Mouse (Mus musculus): ENCODE data around the gene Whrn. TPM values are rescaled to one million over a fixed set of nuclear protein-coding genes. Genes with fewer than 3 reads are reported as not detected.

The Whrn gene
- polyA plus RNA-seq, 1 experiment: 28.9 TPM

DNA sequence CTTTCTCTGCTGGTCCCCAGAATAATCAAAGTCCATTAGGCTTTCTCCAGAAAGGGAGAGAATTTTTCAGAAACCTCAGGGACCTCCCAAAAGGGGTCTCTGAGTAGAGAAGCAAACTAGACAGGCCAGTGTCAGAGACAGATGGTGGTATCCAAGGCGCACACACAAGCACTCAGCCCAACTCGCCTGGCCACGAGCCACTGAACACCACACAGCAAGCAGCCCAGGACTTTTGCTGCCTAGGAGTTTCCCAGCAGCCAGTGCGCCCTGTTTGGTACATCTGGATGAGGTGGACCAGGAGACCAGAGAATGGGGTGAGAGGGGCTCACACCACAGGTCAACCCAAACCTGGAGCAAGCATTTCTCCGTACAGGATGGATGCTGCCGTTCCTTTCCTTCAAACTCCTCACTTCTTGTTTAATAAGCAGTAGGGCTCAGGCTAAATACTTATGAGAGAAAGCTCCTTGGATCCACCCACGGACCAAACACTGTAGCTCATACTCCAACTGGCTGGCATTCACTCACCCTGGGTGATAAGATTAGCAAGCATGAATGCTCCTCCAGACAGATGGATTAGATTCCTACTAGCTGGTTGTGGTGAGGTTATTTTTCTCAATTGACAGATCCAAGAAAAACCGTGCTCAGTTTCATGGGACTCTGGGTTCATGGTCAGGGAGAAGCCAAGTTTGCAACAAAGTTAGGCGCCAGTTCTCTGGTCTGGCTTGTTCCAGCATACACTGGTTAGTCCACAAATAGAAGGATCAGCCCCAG, 2.3 kb downstream of the Whrn start:
- Histone ChIP-seq H3K36me3 (ENCODE audit: control insufficient read depth, insufficient read depth) (no peaks in the 10 kb centered on the region), H3K79me2 (ENCODE audit: control insufficient read depth, insufficient read depth) (peaks cover 40% of the 10 kb centered on the region), H3K4me3 (ENCODE audit: insufficient read depth, poor library complexity, severe bottlenecking) (no peak overlapping the region), H3ac (ENCODE audit: control insufficient read depth, insufficient read length, low read depth) (peak overlapping the region; percentile 7), H3K79me3 (ENCODE audit: low read depth) (peaks cover 8% of the 10 kb centered on the region), H3K27me3 (ENCODE audit: control insufficient read depth, insufficient read depth, insufficient read length) (no peaks in the 10 kb centered on the region)
- no peak for TF ChIP-seq FOSL1 (IDR thresholded peaks at IDR 0.05; ENCODE audit: insufficient read depth, low read length, poor library complexity, severe bottlenecking)
- TF ChIP-seq CTCF (IDR thresholded peaks at IDR 0.05; ENCODE audit: control insufficient read depth, insufficient read depth, insufficient read length): no peak
- TF ChIP-seq CEBPB (IDR thresholded peaks at IDR 0.05; ENCODE audit: low read depth): no peak
- TF ChIP-seq MYOD1 (IDR thresholded peaks at IDR 0.05; ENCODE audit: control insufficient read depth, insufficient read length, low read depth): no peak
- no peak for TF ChIP-seq MAX (IDR thresholded peaks at IDR 0.05)
- no peak for TF ChIP-seq USF1 (IDR thresholded peaks at IDR 0.05; ENCODE audit: low read depth)
- no peak for TF ChIP-seq MYOG (IDR thresholded peaks at IDR 0.05; ENCODE audit: control insufficient read depth, extremely low read depth, insufficient read length)

DNA sequence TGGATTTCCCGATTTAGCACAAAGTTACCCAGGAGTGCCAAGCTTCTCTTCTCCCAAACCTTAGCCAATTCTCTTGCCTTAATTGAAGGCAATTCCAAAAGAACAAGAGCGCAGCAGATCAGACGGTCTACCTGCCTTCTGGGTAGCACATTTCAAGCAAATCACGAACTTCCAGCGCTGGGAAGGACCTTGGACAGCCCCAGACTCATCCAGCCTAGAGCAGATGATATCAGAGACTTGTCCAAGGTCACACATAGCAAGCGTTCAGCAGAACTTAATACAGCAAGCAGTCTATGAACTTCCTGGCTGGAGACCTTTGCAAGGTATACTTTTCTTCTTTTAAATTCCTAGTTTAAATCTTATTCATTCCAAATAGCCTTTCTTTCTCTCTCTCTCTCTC, 4.3 kb downstream of the Whrn start:
- H3ac ChIP-seq (ENCODE audit: control insufficient read depth, insufficient read length, low read depth): no peak overlapping the region
- H3K79me3 ChIP-seq (ENCODE audit: low read depth): peaks cover 8% of the 10 kb centered on the region
- H3K27me3 ChIP-seq (ENCODE audit: control insufficient read depth, insufficient read depth, insufficient read length): no peaks in the 10 kb centered on the region
- no peak overlapping the region for H3K4me3 ChIP-seq (ENCODE audit: insufficient read depth, poor library complexity, severe bottlenecking)
- peaks cover 59% of the 10 kb centered on the region for H3K79me2 ChIP-seq (ENCODE audit: control insufficient read depth, insufficient read depth)
- no peak for TF ChIP-seq MAX (IDR thresholded peaks at IDR 0.05)
- no peak for TF ChIP-seq MYOG (IDR thresholded peaks at IDR 0.05; ENCODE audit: control insufficient read depth, extremely low read depth, insufficient read length)
- TF ChIP-seq MYOD1 (IDR thresholded peaks at IDR 0.05; ENCODE audit: control insufficient read depth, insufficient read length, low read depth): no peak
- TF ChIP-seq USF1 (IDR thresholded peaks at IDR 0.05; ENCODE audit: low read depth): no peak
- no peak for TF ChIP-seq FOSL1 (IDR thresholded peaks at IDR 0.05; ENCODE audit: insufficient read depth, low read length, poor library complexity, severe bottlenecking)
- no peak for TF ChIP-seq CTCF (IDR thresholded peaks at IDR 0.05; ENCODE audit: control insufficient read depth, insufficient read depth, insufficient read length)
- no peak for TF ChIP-seq CEBPB (IDR thresholded peaks at IDR 0.05; ENCODE audit: low read depth)
- no peaks in the 10 kb centered on the region for H3K36me3 ChIP-seq (ENCODE audit: control insufficient read depth, insufficient read depth)

DNA sequence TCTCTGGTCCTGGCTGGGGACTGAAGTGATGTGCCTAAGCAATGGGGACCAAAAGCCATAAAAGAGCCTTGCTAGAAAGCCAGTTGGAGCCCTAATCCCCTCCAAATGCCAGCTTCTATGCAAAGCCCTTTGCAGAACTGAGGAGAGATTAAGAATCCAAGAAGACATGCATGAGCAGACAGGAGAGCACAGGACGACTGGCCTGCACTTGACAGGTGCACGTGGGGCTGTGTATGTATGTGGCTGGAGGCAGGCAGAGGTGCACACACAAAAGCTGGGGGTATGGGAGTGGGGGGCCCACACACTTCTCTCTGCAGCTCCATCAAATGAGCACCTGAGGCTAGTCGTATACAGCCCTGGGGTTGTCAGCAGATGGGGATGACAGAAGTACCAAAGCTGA, 5.6 kb downstream of the Whrn start:
- TF ChIP-seq MYOD1 (IDR thresholded peaks at IDR 0.05; ENCODE audit: control insufficient read depth, insufficient read length, low read depth) (no peak), FOSL1 (IDR thresholded peaks at IDR 0.05; ENCODE audit: insufficient read depth, low read length, poor library complexity, severe bottlenecking) (no peak), CTCF (IDR thresholded peaks at IDR 0.05; ENCODE audit: control insufficient read depth, insufficient read depth, insufficient read length) (no peak), MAX (IDR thresholded peaks at IDR 0.05) (no peak), MYOG (IDR thresholded peaks at IDR 0.05; ENCODE audit: control insufficient read depth, extremely low read depth, insufficient read length) (no peak), USF1 (IDR thresholded peaks at IDR 0.05; ENCODE audit: low read depth) (no peak), CEBPB (IDR thresholded peaks at IDR 0.05; ENCODE audit: low read depth) (no peak)
- no peak overlapping the region for H3ac ChIP-seq (ENCODE audit: control insufficient read depth, insufficient read length, low read depth)
- H3K27me3 ChIP-seq (ENCODE audit: control insufficient read depth, insufficient read depth, insufficient read length): no peaks in the 10 kb centered on the region
- no peak overlapping the region for H3K4me3 ChIP-seq (ENCODE audit: insufficient read depth, poor library complexity, severe bottlenecking)
- peaks cover 70% of the 10 kb centered on the region for H3K79me2 ChIP-seq (ENCODE audit: control insufficient read depth, insufficient read depth)
- peaks cover 11% of the 10 kb centered on the region for H3K79me3 ChIP-seq (ENCODE audit: low read depth)
- H3K36me3 ChIP-seq (ENCODE audit: control insufficient read depth, insufficient read depth): no peaks in the 10 kb centered on the region

DNA sequence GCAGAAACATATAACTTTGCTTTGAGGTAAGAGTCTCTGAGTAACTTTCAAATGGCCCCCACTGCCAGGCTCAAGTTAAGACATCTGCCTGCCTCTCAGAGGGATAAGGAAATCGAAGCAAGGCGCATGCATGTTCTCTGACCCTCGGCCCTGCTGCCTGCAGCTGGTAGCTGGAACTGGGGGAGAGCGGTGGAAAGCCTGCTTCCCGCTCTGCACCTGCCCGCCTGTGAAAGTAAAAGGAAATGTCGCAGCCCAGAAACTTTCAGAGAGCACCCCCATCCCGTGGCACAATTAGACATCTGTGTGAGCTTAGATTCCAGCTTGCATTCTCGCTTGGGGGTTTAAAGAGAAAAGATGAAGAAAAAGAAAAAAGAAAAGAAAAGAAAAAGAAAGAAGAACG, 6.1 kb downstream of the Whrn start:
- H3K79me3 ChIP-seq (ENCODE audit: low read depth): peaks cover 10% of the 10 kb centered on the region
- no peaks in the 10 kb centered on the region for H3K36me3 ChIP-seq (ENCODE audit: control insufficient read depth, insufficient read depth)
- H3K79me2 ChIP-seq (ENCODE audit: control insufficient read depth, insufficient read depth): peaks cover 70% of the 10 kb centered on the region
- H3K4me3 ChIP-seq (ENCODE audit: insufficient read depth, poor library complexity, severe bottlenecking): no peak overlapping the region
- no peak for TF ChIP-seq CTCF (IDR thresholded peaks at IDR 0.05; ENCODE audit: control insufficient read depth, insufficient read depth, insufficient read length)
- TF ChIP-seq MYOG (IDR thresholded peaks at IDR 0.05; ENCODE audit: control insufficient read depth, extremely low read depth, insufficient read length): no peak
- TF ChIP-seq FOSL1 (IDR thresholded peaks at IDR 0.05; ENCODE audit: insufficient read depth, low read length, poor library complexity, severe bottlenecking): no peak
- no peak for TF ChIP-seq MAX (IDR thresholded peaks at IDR 0.05)
- no peak for TF ChIP-seq MYOD1 (IDR thresholded peaks at IDR 0.05; ENCODE audit: control insufficient read depth, insufficient read length, low read depth)
- no peak for TF ChIP-seq CEBPB (IDR thresholded peaks at IDR 0.05; ENCODE audit: low read depth)
- no peak for TF ChIP-seq USF1 (IDR thresholded peaks at IDR 0.05; ENCODE audit: low read depth)
- no peak overlapping the region for H3ac ChIP-seq (ENCODE audit: control insufficient read depth, insufficient read length, low read depth)
- no peaks in the 10 kb centered on the region for H3K27me3 ChIP-seq (ENCODE audit: control insufficient read depth, insufficient read depth, insufficient read length)

DNA sequence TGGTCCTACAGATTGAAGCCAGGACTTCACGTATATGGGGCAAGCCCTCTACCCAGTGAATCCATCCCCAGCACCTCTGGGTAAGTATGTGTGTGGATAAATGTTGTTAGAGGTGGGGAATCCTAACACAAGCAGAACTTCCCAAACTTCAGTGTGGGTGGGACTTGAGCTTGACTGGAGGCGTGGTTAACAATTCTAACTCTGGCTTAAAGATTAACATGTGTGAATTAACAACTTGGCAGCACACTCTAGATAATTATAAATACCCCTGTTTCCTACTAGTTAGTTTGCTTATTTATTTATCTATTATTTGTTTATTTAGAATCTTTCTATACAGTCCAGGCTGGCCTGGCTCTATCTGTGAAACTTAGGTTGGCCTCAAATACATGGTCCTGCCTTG, 7.9 kb downstream of the Whrn start:
- H3K4me3 ChIP-seq (ENCODE audit: insufficient read depth, poor library complexity, severe bottlenecking): no peak overlapping the region
- H3K79me2 ChIP-seq (ENCODE audit: control insufficient read depth, insufficient read depth): peaks cover 68% of the 10 kb centered on the region
- TF ChIP-seq MAX (IDR thresholded peaks at IDR 0.05) (no peak), USF1 (IDR thresholded peaks at IDR 0.05; ENCODE audit: low read depth) (no peak), CTCF (IDR thresholded peaks at IDR 0.05; ENCODE audit: control insufficient read depth, insufficient read depth, insufficient read length) (no peak), MYOG (IDR thresholded peaks at IDR 0.05; ENCODE audit: control insufficient read depth, extremely low read depth, insufficient read length) (no peak), MYOD1 (IDR thresholded peaks at IDR 0.05; ENCODE audit: control insufficient read depth, insufficient read length, low read depth) (no peak), FOSL1 (IDR thresholded peaks at IDR 0.05; ENCODE audit: insufficient read depth, low read length, poor library complexity, severe bottlenecking) (no peak), CEBPB (IDR thresholded peaks at IDR 0.05; ENCODE audit: low read depth) (no peak)

More for the DNA sequence above, 7.9 kb downstream of the Whrn start:
- H3K27me3 ChIP-seq (ENCODE audit: control insufficient read depth, insufficient read depth, insufficient read length): no peaks in the 10 kb centered on the region
- H3K79me3 ChIP-seq (ENCODE audit: low read depth): peaks cover 8% of the 10 kb centered on the region
- H3K36me3 ChIP-seq (ENCODE audit: control insufficient read depth, insufficient read depth): no peaks in the 10 kb centered on the region
- H3ac ChIP-seq (ENCODE audit: control insufficient read depth, insufficient read length, low read depth): no peak overlapping the region
